Mouse (Mus musculus): ENCODE measurements at regions not wholly inside any gene's neighbourhood (a gene's known extent, or its start where the extent isn't known, plus 50 kb on each side); places are given as distances from the start of the nearest gene placed in this dataset.

- TF ChIP-seq GATA1 (IDR thresholded peaks at IDR 0.05; ENCODE audit: low read length) (no peak), TAL1 (IDR thresholded peaks at IDR 0.05; ENCODE audit: low read length) (no peak)
These were observed 82.8 kb upstream of the Klf13 start for GRCm38 (mm10) chr7:64021241-64022108.

All from erythroblast, embryonic 14.5 days (primary cell).